Mouse (Mus musculus) MEL (cell line): ENCODE measurements at regions not wholly inside any gene's neighbourhood (a gene's known extent, or its start where the extent isn't known, plus 50 kb on each side); places are given as distances from the start of the nearest gene placed in this dataset.
A peak's percentile ranks its signal among the peaks of the same experiment; 100 is the strongest.

Experiments used
- DNase-seq: peaks from one replicate; pipeline ENCODE4 v3.0.0; 2011; ENCODE audit warnings: low read depth, low spot score
- H3K27ac ChIP-seq: 2 replicates; pipeline ENCODE4 v1.5.1; 2012; ENCODE audit warnings: low read depth, mild to moderate bottlenecking, control low read depth, low read length, moderate library complexity; ENCODE audit not compliant: control insufficient read depth
- H3K27me3 ChIP-seq, 2 experiments: fragments of 150-350 bp in 1 of 2; sonication (generic) in 1 of 2; 2 replicates each; pipeline ENCODE4 v1.6.1; 2012; ENCODE audit warnings: low read length in 2 of 2, mild to moderate bottlenecking in 2 of 2, improper control_type of control experiment in 1 of 2, moderate library complexity in 1 of 2; ENCODE audit not compliant: insufficient read depth in 2 of 2, control insufficient read depth in 1 of 2
- H3K36me3 ChIP-seq, 2 experiments: 2 replicates each; pipeline ENCODE4 v1.6.1; 2012 to 2014; ENCODE audit warnings: low read length in 2 of 2, improper control_type of control experiment in 1 of 2, inconsistent platforms in 1 of 2, mild to moderate bottlenecking in 1 of 2; ENCODE audit not compliant: insufficient read depth in 2 of 2, control insufficient read depth in 1 of 2
- H3K4me1 ChIP-seq, 2 experiments: fragments of 150-350 bp in 1 of 2; sonication (generic) in 1 of 2; 2 replicates each; pipeline ENCODE4 v1.6.1; 2012; ENCODE audit warnings: low read length in 2 of 2, improper control_type of control experiment in 1 of 2, mild to moderate bottlenecking in 1 of 2; ENCODE audit not compliant: insufficient read depth in 2 of 2, control insufficient read depth in 1 of 2
- H3K4me3 ChIP-seq, 2 experiments: fragments of 150-350 bp in 1 of 2; sonication (generic) in 1 of 2; 2 replicates each; pipeline ENCODE4 v1.5.1; 2012; ENCODE audit warnings: low read depth in 2 of 2, low read length in 2 of 2, mild to moderate bottlenecking in 2 of 2, moderate library complexity in 2 of 2, control low read depth in 1 of 2, improper control_type of control experiment in 1 of 2; ENCODE audit not compliant: control insufficient read depth in 1 of 2, insufficient read depth in 1 of 2
- H3K79me2 ChIP-seq: 2 replicates; pipeline ENCODE4 v1.6.1; 2012; ENCODE audit warnings: mild to moderate bottlenecking, low read length, moderate library complexity; ENCODE audit not compliant: control insufficient read depth, poor library complexity, insufficient read depth
- H3K9ac ChIP-seq: 2 replicates; pipeline ENCODE4 v1.6.1; 2012; ENCODE audit warnings: low read depth, mild to moderate bottlenecking, control low read depth, low read length, moderate library complexity; ENCODE audit not compliant: control insufficient read depth, poor library complexity, severe bottlenecking
- H3K9me3 ChIP-seq: fragments of 150-350 bp; sonication (generic); replicated peaks from 2 replicates; pipeline ENCODE4 v1.6.1; 2012; ENCODE audit warnings: mild to moderate bottlenecking, low read length, improper control_type of control experiment, moderate library complexity; ENCODE audit not compliant: insufficient read depth
- CHD1 ChIP-seq: IDR thresholded peaks from 2 replicates; pipeline ENCODE4 v1.6.1; 2012; ENCODE audit warnings: low read depth, mild to moderate bottlenecking, inconsistent platforms, low read length, improper control_type of control experiment
- ELF1 ChIP-seq: IDR thresholded peaks from 2 replicates; pipeline ENCODE4 v1.6.1; 2014; ENCODE audit warnings: low read depth, mild to moderate bottlenecking, inconsistent platforms, low read length, improper control_type of control experiment, moderate library complexity
- EP300 ChIP-seq, 2 experiments: IDR thresholded peaks; 2 replicates each; pipeline ENCODE4 v1.6.1; 2011; ENCODE audit warnings: improper control_type of control experiment in 2 of 2, low read length in 2 of 2, low read depth in 1 of 2, mild to moderate bottlenecking in 1 of 2
- GABPA ChIP-seq: IDR thresholded peaks from 2 replicates; pipeline ENCODE4 v1.6.1; 2012; ENCODE audit warnings: low read depth, mild to moderate bottlenecking, inconsistent platforms, low read length, improper control_type of control experiment, moderate library complexity
- MAFK ChIP-seq: IDR thresholded peaks from 2 replicates; pipeline ENCODE4 v1.6.1; 2011; ENCODE audit warnings: low read depth, mild to moderate bottlenecking, low read length, improper control_type of control experiment, borderline replicate concordance
- MAX ChIP-seq: IDR thresholded peaks from 2 replicates; pipeline ENCODE4 v1.6.1; 2011; ENCODE audit warnings: low read length, improper control_type of control experiment
- POLR2A ChIP-seq, 2 experiments: IDR thresholded peaks; 2 replicates each; pipeline ENCODE4 v1.6.1; 2011 to 2012; ENCODE audit warnings: low read length in 2 of 2, mild to moderate bottlenecking in 2 of 2, control low read depth in 1 of 2, improper control_type of control experiment in 1 of 2, low read depth in 1 of 2, moderate library complexity in 1 of 2; ENCODE audit not compliant: control insufficient read depth in 1 of 2, insufficient read depth in 1 of 2, poor library complexity in 1 of 2
- POLR2AphosphoS2 ChIP-seq: IDR thresholded peaks from 2 replicates; pipeline ENCODE4 v1.6.1; 2011; ENCODE audit warnings: low read length, improper control_type of control experiment
- RCOR1 ChIP-seq: IDR thresholded peaks from 2 replicates; pipeline ENCODE4 v1.6.1; 2012; ENCODE audit warnings: low read depth, mild to moderate bottlenecking, inconsistent platforms, low read length, improper control_type of control experiment
- TCF12 ChIP-seq: IDR thresholded peaks from 2 replicates; pipeline ENCODE4 v1.6.1; 2014; ENCODE audit warnings: low read depth, mild to moderate bottlenecking, inconsistent platforms, low read length, improper control_type of control experiment, moderate library complexity
- USF2 ChIP-seq, 2 experiments: IDR thresholded peaks; 2 replicates each; pipeline ENCODE4 v1.6.1; 2011 to 2012; ENCODE audit warnings: improper control_type of control experiment in 2 of 2, low read length in 2 of 2, borderline replicate concordance in 1 of 2, inconsistent platforms in 1 of 2, low read depth in 1 of 2, mild to moderate bottlenecking in 1 of 2; ENCODE audit not compliant: insufficient read depth in 1 of 2

DNA sequence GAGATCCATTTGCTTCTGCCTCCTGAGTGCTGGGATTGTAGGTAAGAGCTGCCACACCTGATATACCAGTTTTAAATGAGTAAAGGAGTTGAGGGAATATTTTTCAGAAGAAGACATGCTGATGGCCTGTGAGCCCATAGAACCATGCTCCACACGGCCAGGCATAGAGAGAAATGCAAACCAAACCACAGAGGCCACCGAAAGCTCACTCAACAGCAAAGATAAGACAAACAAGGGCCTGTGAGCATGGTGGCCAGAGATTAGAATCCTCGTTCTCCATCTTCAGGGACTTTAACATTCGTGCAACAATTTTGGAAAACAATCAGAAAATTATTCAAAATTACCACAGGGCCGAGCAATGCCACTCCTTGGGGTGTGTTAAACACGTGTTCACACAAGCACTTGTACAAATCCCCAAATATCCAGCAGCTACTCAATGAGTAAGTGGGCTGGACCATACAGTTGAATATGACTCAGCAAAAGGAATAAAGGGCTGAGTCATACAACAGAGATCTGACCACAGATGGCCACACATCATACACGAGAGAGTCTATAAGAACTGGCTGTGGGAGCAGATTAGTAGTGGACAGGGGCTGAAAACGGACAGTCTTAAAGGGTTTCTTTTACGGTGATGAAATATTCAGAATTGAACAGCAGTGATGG lies 147.8 kb upstream of the Dapk1 start:
- no peak overlapping the region for H3K4me3 ChIP-seq
- no peak overlapping the region for H3K27ac ChIP-seq
- no peaks in the 10 kb centered on the region for H3K9me3 ChIP-seq
- H3K27me3 ChIP-seq, result no peaks in the 10 kb centered on the region
- H3K79me2 ChIP-seq, result no peaks in the 10 kb centered on the region
- TF ChIP-seq POLR2A (IDR thresholded peaks at IDR 0.05; ENCODE audit: control insufficient read depth in 1 of 2, insufficient read depth in 1 of 2, low read depth in 1 of 2, low read length in 2 of 2, poor library complexity in 1 of 2) (no peak), USF2 (IDR thresholded peaks at IDR 0.05; ENCODE audit: borderline replicate concordance in 1 of 2, insufficient read depth in 1 of 2, low read depth in 1 of 2, low read length in 2 of 2) (no peak), TCF12 (peak; percentile 19; the same call in 1 of the 2 replicates), EP300 (IDR thresholded peaks at IDR 0.05; ENCODE audit: low read depth in 1 of 2, low read length in 2 of 2) (0 out of 4 replicates have a peak, but pooled peaks have one; percentile 11 to 14), RCOR1 (no peak)
- peak; percentile 10 for DNase-seq
- peaks cover 0 to 6% of the 10 kb centered on the region in 2 experiments; a peak in 1 of 4 replicates for H3K4me1 ChIP-seq
- H3K36me3 ChIP-seq, result peaks cover 0 to 6% of the 10 kb centered on the region in 2 experiments; a peak in 2 of 4 replicates
- no peak overlapping the region for H3K9ac ChIP-seq

DNA sequence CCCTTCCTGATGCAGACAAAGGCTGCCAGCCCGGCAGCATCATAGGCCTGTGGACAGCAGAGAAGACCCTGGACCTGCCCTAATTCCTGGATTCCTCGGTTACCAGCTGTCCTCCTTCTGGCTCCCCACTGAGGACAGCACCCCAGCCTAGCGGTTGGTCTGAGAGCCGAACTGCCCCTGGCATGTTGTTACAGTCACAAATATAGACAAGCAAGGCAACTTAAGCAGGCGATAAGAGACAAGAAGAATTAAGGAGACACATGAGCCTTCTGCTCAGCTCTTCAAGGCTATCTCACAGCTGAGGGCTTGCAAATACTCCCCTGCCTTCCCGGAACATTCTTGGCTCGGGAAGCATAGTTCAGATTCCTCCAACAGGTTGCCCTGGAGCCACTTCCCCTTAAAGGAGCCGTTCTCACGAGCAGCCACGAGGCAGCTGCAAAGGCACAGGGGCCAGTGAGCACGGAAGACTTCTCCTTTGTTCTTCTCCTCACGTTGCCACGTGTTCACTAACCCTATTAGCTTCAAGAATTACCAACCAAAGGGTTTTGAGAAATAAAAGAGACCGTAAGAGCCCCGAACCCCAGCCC lies 146.6 kb upstream of the Dapk1 start:
- no peak for TF ChIP-seq ELF1
- no peak for TF ChIP-seq MAX
- no peak for TF ChIP-seq EP300 (IDR thresholded peaks at IDR 0.05; ENCODE audit: low read depth in 1 of 2, low read length in 2 of 2)
- TF ChIP-seq GABPA, result no peak
- no peak for TF ChIP-seq MAFK
- no peak for TF ChIP-seq POLR2AphosphoS2
- no peak for TF ChIP-seq CHD1
- peaks cover 0 to 6% of the 10 kb centered on the region in 2 experiments; a peak in 1 of 4 replicates for H3K4me1 ChIP-seq
- H3K4me3 ChIP-seq, result no peak overlapping the region
- DNase-seq, result peak; percentile 11
- H3K27me3 ChIP-seq, result no peaks in the 10 kb centered on the region
- H3K36me3 ChIP-seq, result peaks cover 0 to 6% of the 10 kb centered on the region in 2 experiments; a peak in 2 of 4 replicates
- no peak overlapping the region for H3K27ac ChIP-seq
- no peaks in the 10 kb centered on the region for H3K9me3 ChIP-seq
- no peak overlapping the region for H3K9ac ChIP-seq
- H3K79me2 ChIP-seq, result no peaks in the 10 kb centered on the region
